Mouse (Mus musculus) neural tube, embryonic 15.5 days (tissue): ENCODE data around the gene Atp6ap1. TPM values are rescaled to one million over a fixed set of nuclear protein-coding genes. Genes with fewer than 3 reads are reported as not detected.
A peak's percentile ranks its signal among the peaks of the same experiment; 100 is the strongest.

Source experiments
- ATAC-seq: fragments of 200-750 bp; cut with Nextera tagmentation; 2 replicates; pipeline ENCODE4 v1.8.0; 2017; ENCODE audit warnings: mild to moderate bottlenecking, moderate TSS enrichment, moderate library complexity; ENCODE audit not compliant: low FRiP score
- H3K27ac ChIP-seq: fragments of 300-500 bp; sonication (generic); replicated peaks from 2 replicates; pipeline ENCODE4 v1.5.1; 2015; ENCODE audit warnings: mild to moderate bottlenecking, inconsistent platforms
- H3K27me3 ChIP-seq: fragments of 300-500 bp; sonication (generic); replicated peaks from 2 replicates; pipeline ENCODE4 v1.6.1; 2015; ENCODE audit warnings: inconsistent platforms
- H3K36me3 ChIP-seq: fragments of 300-500 bp; sonication (generic); 2 replicates; pipeline ENCODE4 v1.6.1; 2015; ENCODE audit warnings: inconsistent platforms
- H3K4me1 ChIP-seq: fragments of 300-500 bp; sonication (generic); 2 replicates; pipeline ENCODE4 v1.6.1; 2015; ENCODE audit warnings: inconsistent platforms
- H3K4me2 ChIP-seq: fragments of 300-500 bp; sonication (generic); 2 replicates; pipeline ENCODE4 v1.6.1; 2015; ENCODE audit warnings: inconsistent platforms, mild to moderate bottlenecking, moderate library complexity
- H3K4me3 ChIP-seq: fragments of 300-500 bp; sonication (generic); replicated peaks from 2 replicates; pipeline ENCODE4 v1.5.1; 2015; ENCODE audit warnings: mild to moderate bottlenecking, inconsistent platforms
- H3K9ac ChIP-seq: fragments of 300-500 bp; sonication (generic); replicated peaks from 2 replicates; pipeline ENCODE4 v1.6.1; 2015; ENCODE audit warnings: mild to moderate bottlenecking, inconsistent platforms
- H3K9me3 ChIP-seq: fragments of 300-500 bp; sonication (generic); replicated peaks from 2 replicates; pipeline ENCODE4 v1.6.1; 2016; ENCODE audit warnings: inconsistent platforms
- WGBS: fragments of 180-500 bp; shearing (Covaris S2); methylation state at CpG from one replicate; pipeline ENCODE4 v1.1.7; 2015; ENCODE audit warnings: mixed read lengths; 5-methylcytosine and 5-hydroxymethylcytosine counted together
- microRNA-seq: library from miRNA; unstranded; fragments of <30 nt; microRNA quantifications from one replicate; pipeline ENCODE4, GENCODE M21; 2017
- polyA plus RNA-seq: library from polyadenylated mRNA; unstranded; fragments of >200 nt; fragmentation: Nextera tagmentation; extraction: Ambion mirVana; gene quantifications from 2 replicates; pipeline ENCODE4 v1.2.1, GENCODE M21; 2015

Gene Atp6ap1
- polyA plus RNA-seq, 1 experiment from 2014 or later = 302 TPM

- Histone ChIP-seq H3K36me3 (peaks cover 21% of the 10 kb centered on the region), H3K4me3 (peak within 1 kb of the TSS; percentile 60), H3K27ac (peak within 1 kb of the TSS; percentile 89), H3K9ac (peak within 1 kb of the TSS; percentile 75), H3K9me3 (no peaks in the 10 kb centered on the region), H3K4me1 (peaks cover 33% of the 10 kb centered on the region), H3K27me3 (no peaks in the 10 kb centered on the region), H3K4me2 (peak within 1 kb of the TSS; percentile 67)
- ATAC-seq = peak; percentile 98
- 24% methylated on average over 54 of the region's 59 CpGs for WGBS
Observed at GRCm38 (mm10) chrX:74312540-74313464, 15.9 kb downstream of the Atp6ap1 start, which contains the start of gene Fam50a. TSS of gene Fam50a (plus strand) at chrX:74313033.

DNA sequence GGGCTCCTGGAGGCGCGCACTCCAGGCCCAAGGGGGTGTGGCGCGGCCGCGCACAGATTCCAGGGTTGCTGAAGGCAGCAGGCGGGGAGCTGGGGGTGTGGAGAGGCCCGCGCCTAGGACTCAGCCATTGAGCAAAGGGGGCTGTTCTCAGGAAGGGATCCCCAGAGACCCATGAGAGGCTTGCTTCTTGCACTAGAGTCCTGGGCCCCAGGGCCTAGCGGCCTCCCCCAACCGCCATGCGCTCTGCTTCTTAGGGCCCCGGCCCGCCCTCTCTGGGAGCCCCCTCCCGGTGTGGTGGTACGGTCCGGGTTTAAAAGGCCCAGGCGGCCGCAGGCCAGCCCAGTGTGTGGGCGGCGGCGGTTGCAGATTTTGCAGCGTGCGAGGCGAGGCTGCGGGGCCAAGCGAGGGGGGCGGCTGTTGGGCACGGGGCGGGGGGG lies 31.8 kb downstream of the Atp6ap1 start, which contains the start of gene Plxna3:
Gene Plxna3 (plus strand): TSS at position 342 of the 437 bp plus-strand sequence.
- Histone ChIP-seq H3K9ac (peak within 1 kb of the TSS; percentile 59), H3K36me3 (no peaks in the 10 kb centered on the region), H3K4me1 (peaks cover 33% of the 10 kb centered on the region), H3K4me3 (peak within 1 kb of the TSS; percentile 52), H3K4me2 (peak within 1 kb of the TSS; percentile 70), H3K27me3 (no peaks in the 10 kb centered on the region), H3K9me3 (no peaks in the 10 kb centered on the region), H3K27ac (peak within 1 kb of the TSS; percentile 88)
- ATAC-seq = peak; percentile 96
- 25% methylated on average over 30 of the region's 30 CpGs for WGBS

- peak overlapping the region; percentile 52 for H3K4me3 ChIP-seq
- 25% methylated on average over 10 of the region's 10 CpGs for WGBS
- no peaks in the 10 kb centered on the region for H3K36me3 ChIP-seq
- H3K4me2 ChIP-seq = peak overlapping the region; percentile 70
- peak overlapping the region; percentile 88 for H3K27ac ChIP-seq
- peak; percentile 71 for ATAC-seq
- peak overlapping the region; percentile 59 for H3K9ac ChIP-seq
- no peaks in the 10 kb centered on the region for H3K9me3 ChIP-seq
- H3K4me1 ChIP-seq = peaks cover 37% of the 10 kb centered on the region
- no peaks in the 10 kb centered on the region for H3K27me3 ChIP-seq
Observed at GRCm38 (mm10) chrX:74329215-74329671, 32.3 kb downstream of the Atp6ap1 start.

- Histone ChIP-seq H3K4me3 (peak overlapping the region; percentile 52), H3K9ac (peak overlapping the region; percentile 59), H3K4me2 (peak overlapping the region; percentile 70), H3K27ac (peak overlapping the region; percentile 88), H3K36me3 (no peaks in the 10 kb centered on the region), H3K4me1 (peaks cover 37% of the 10 kb centered on the region), H3K27me3 (no peaks in the 10 kb centered on the region), H3K9me3 (no peaks in the 10 kb centered on the region)
- ATAC-seq = no peak
- 36% methylated on average over 2 of the region's 2 CpGs for WGBS
Observed at GRCm38 (mm10) chrX:74330166-74330930, 33.5 kb downstream of the Atp6ap1 start.

GRCm38 (mm10) chrX:74352645-74353466 lies 56.0 kb downstream of the Atp6ap1 start:
- peak; percentile 82 for ATAC-seq
- peak overlapping the region; percentile 54 for H3K4me2 ChIP-seq
- H3K9ac ChIP-seq = peak overlapping the region; percentile 37
- H3K27me3 ChIP-seq = no peaks in the 10 kb centered on the region
- H3K27ac ChIP-seq = peak overlapping the region; percentile 63
- H3K36me3 ChIP-seq = no peaks in the 10 kb centered on the region
- H3K9me3 ChIP-seq = no peaks in the 10 kb centered on the region
- H3K4me3 ChIP-seq = peak overlapping the region; percentile 44
- 17% methylated on average over 13 of the region's 13 CpGs for WGBS
- H3K4me1 ChIP-seq = peaks cover 5% of the 10 kb centered on the region; the same call in 1 of the 2 replicates

DNA sequence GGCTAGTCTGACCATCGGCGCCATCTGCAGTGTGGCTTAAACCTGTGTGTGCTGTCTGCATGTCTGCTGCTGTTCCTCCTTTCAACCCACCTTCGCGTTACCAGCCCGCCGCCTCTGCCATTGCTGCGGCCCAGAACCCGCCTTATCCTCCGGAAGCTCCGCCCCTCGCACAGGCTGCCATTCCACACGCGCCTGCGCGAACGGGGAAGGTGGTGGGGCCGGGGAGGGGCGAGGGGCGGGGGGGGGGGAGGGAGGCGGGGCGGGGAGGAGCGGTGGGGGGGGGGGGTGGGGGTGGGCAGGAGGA lies 56.5 kb downstream of the Atp6ap1 start, which contains the start of gene Lage3:
Gene Lage3 (minus strand): TSS at position 152 of the 304 bp plus-strand sequence.
- peak within 1 kb of the TSS; percentile 44 for H3K4me3 ChIP-seq
- WGBS = 26% methylated on average over 16 of the region's 22 CpGs
- peak; percentile 92 for ATAC-seq

More for the DNA sequence above, 56.5 kb downstream of the Atp6ap1 start, which contains the start of gene Lage3:
- H3K4me1 ChIP-seq = peaks cover 5% of the 10 kb centered on the region; the same call in 1 of the 2 replicates
- H3K9ac ChIP-seq = peak within 1 kb of the TSS; percentile 37
- H3K9me3 ChIP-seq = no peaks in the 10 kb centered on the region
- peak within 1 kb of the TSS; percentile 63 for H3K27ac ChIP-seq
- H3K4me2 ChIP-seq = peak within 1 kb of the TSS; percentile 54
- H3K27me3 ChIP-seq = no peaks in the 10 kb centered on the region
- no peaks in the 10 kb centered on the region for H3K36me3 ChIP-seq

Small RNA genes lying within 50 kb of the gene (microRNA-seq; reads per million reads assigned to microRNA genes)
- not detected for gene Mir7091
- 0.69 reads per million for gene Mir7092

Other genes starting within 250 kb of the Atp6ap1 start
- gene Opn1mw, start 169.6 kb upstream of the Atp6ap1 start, polyA plus RNA-seq = not detected in 2 replicates
- gene Mecp2, start 161.7 kb upstream of the Atp6ap1 start, polyA plus RNA-seq = 11.2 and 11.7 TPM in 2 replicates
- gene Tex28, start 129.3 kb upstream of the Atp6ap1 start, polyA plus RNA-seq = not detected in 2 replicates
- gene Tktl1, start 119.8 kb upstream of the Atp6ap1 start, polyA plus RNA-seq = 0.08 and 0.09 TPM in 2 replicates
- 67.3 and 100 TPM in 2 replicates for gene Flna, start 47.3 kb upstream of the Atp6ap1 start, polyA plus RNA-seq
- 13.2 and 17.9 TPM in 2 replicates for gene Emd, start 42.4 kb upstream of the Atp6ap1 start, polyA plus RNA-seq
- 436 and 510 TPM in 2 replicates for gene Rpl10, start 26.3 kb upstream of the Atp6ap1 start, polyA plus RNA-seq
- 84.0 and 87.7 TPM in 2 replicates for gene Taz, start 15.2 kb upstream of the Atp6ap1 start, polyA plus RNA-seq
- 5.1 and 7.8 TPM in 2 replicates for gene Dnase1l1, start 14.8 kb upstream of the Atp6ap1 start, polyA plus RNA-seq
- 798 and 909 TPM in 2 replicates for gene Gdi1, start 7.9 kb downstream of the Atp6ap1 start, polyA plus RNA-seq
- 60.0 and 62.1 TPM in 2 replicates for gene Fam50a, start 15.9 kb downstream of the Atp6ap1 start, polyA plus RNA-seq
- gene Plxna3, start 32.0 kb downstream of the Atp6ap1 start, polyA plus RNA-seq = 33.8 and 41.9 TPM in 2 replicates
- 77.5 and 86.0 TPM in 2 replicates for gene Lage3, start 56.5 kb downstream of the Atp6ap1 start, polyA plus RNA-seq
- 65.9 and 68.3 TPM in 2 replicates for gene Ubl4a, start 76.1 kb downstream of the Atp6ap1 start, polyA plus RNA-seq
- gene Slc10a3, start 76.3 kb downstream of the Atp6ap1 start, polyA plus RNA-seq = 8.9 and 9.5 TPM in 2 replicates
- 36.6 TPM in 2 replicates for gene Fam3a, start 96.2 kb downstream of the Atp6ap1 start, polyA plus RNA-seq
- gene Ikbkg, start 96.2 kb downstream of the Atp6ap1 start, polyA plus RNA-seq = 14.1 and 15.8 TPM in 2 replicates
- gene G6pdx, start 132.1 kb downstream of the Atp6ap1 start, polyA plus RNA-seq = 43.4 and 50.2 TPM in 2 replicates
- not detected in 2 replicates for gene Gm6880, start 184.3 kb downstream of the Atp6ap1 start, polyA plus RNA-seq